Mouse (Mus musculus) CD4-positive, CD25-positive, alpha-beta regulatory T cell, adult 4 months (primary cell): ENCODE measurements around the gene Ascl3. TPM values are rescaled to one million over a fixed set of nuclear protein-coding genes. Genes with fewer than 3 reads are reported as not detected.

Source experiments
- ATAC-seq: one replicate; pipeline ENCODE4 v1.8.0; 2017
- polyA plus RNA-seq, 2 experiments: library from polyadenylated mRNA; unstranded; fragments of 100-300 nt; shearing (Covaris generic); gene quantifications; one replicate each; pipeline ENCODE4 v1.2.1; 2017

Ascl3 gene
- not detected for polyA plus RNA-seq

GRCm38 (mm10) chr7:109731626-109732025 is at the start of gene Ascl3:
Ascl3 (minus strand) TSS chr7:109731726.
- no peak for ATAC-seq

- peak; percentile 54 for ATAC-seq
Measured at GRCm38 (mm10) chr7:109781087-109781469, 49.6 kb upstream of the Ascl3 start.

DNA sequence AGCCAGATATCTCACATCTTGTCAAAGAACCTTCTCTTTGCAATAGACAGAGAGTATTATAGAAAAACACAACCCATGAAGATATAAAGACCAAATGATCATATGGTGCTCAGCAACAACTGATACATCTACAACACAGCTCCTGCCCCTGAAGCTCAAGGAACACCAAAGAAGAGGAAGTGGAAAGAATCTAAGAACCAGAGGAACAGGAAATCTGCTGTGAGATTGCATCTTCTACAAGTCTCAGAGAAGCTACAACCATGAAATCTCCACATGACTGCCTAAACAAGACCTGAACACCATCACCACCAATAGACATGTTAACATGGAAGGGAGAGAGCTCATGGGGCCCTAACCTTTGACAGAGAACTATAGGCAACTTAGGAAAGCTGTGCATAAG is 40.7 kb upstream of the Ascl3 start:
- no peak for ATAC-seq

GRCm38 (mm10) chr7:109768699-109769383 is 37.3 kb upstream of the Ascl3 start:
- no peak for ATAC-seq

DNA sequence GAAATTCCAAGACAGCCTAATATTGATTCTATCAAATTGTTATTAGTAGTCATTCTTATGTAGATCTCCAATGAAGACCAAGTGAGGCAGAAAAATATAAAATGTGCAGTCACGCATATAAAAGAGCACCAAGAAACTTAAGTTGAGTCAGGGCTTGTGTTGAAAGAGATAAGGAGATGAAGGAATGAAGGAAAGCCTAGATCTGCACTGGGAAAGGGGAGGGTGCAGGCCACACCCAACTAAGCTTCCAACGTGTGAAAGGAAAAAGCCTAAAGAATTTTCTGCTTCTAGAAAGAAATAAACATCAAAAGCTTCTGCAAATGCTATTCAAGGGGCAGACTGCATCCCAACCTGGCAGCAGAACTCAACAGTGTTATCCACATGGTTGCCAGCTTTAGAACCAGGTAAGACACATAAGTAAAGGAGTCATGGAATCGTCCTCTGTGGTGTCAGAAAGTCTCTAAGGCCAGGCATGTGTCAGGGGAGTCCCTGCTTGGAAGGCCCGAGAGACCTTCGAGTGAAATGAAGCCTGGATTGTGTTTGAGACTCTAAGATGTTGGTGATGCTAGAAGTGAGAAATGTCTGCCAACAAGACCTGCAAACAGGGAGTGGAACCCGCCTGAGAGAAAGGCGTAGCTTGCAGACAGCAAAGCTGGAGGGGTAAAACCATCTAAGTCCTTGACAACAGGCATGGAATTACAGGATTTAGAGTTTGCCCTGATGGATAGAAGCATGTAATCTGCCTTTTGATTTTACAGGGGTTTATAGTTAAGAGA is 36.2 kb upstream of the Ascl3 start:
- no peak for ATAC-seq

GRCm38 (mm10) chr7:109764009-109764408 is 32.5 kb upstream of the Ascl3 start:
- no peak for ATAC-seq

- no peak for ATAC-seq
Measured at GRCm38 (mm10) chr7:109756291-109756690, 24.8 kb upstream of the Ascl3 start.

DNA sequence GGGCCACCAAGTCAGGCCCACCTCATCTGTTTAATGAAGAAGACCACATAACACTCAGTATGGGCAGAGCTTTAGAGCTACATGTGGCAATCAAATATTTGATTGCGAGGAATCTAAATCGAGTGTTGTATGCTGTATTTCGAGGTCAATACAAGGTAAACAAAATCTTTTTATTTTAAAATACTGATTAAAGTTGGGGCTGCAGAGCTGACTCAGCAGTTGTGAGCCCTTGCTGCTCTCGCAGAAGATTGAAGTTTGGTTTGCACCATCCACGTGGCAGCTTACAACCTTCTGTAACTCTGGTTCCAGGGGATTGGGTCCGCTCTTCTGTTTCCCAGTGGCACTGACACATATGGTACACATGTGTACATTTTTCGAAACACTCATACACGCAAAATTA is 22.5 kb upstream of the Ascl3 start:
- no peak for ATAC-seq

DNA sequence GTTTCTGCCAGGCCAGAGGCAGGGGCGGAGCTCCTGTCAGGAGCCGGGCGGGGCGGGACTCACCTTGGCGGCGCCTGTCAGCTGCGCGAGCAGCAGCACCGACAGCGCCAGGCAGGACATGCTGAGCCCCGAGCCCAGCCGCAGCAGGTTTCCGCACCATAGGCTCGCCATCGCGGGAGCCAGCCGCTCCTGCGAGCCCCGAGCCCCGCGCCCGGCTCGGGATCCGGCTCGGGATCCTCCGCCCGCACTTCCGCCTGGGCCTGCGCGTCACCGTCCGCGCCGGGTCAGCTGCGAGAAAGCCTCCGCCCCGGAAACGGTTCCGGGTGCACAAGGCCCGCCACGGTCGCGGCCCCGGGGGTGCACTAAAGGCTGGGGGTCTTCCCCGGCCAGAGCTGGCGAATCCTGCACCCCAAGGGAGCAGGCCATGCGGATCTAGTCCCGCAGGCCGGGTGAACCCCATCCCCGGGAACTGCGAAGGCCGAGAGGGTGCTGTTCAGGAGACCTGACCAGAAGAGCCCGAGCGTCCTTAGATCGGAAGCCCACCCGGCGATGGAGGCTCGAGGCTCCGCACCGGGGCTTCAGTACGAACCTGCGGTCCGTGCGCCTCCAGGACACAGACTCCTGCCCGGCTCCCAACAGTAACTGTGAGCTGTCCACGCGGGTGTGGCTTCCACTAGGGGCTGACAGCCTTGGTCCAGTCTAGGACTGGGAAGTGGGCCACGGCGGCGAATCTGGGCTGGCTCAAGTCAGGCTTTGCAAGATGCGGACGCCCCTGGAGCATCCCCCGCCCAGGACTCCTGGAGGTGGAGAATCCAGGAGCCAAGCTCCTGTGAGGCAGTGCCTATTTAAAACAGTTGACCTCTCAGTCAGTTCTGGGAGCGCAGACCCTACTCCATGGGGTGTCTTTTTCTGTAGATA is 20.7 kb upstream of the Ascl3 start, which contains the start of gene Tmem9b:
Gene Tmem9b, minus strand, starts transcription at position 868 of the 918 bp plus-strand sequence.
- peak; percentile 91 for ATAC-seq

GRCm38 (mm10) chr7:109751427-109752007 is 20.0 kb upstream of the Ascl3 start:
- peak; percentile 44 for ATAC-seq

DNA sequence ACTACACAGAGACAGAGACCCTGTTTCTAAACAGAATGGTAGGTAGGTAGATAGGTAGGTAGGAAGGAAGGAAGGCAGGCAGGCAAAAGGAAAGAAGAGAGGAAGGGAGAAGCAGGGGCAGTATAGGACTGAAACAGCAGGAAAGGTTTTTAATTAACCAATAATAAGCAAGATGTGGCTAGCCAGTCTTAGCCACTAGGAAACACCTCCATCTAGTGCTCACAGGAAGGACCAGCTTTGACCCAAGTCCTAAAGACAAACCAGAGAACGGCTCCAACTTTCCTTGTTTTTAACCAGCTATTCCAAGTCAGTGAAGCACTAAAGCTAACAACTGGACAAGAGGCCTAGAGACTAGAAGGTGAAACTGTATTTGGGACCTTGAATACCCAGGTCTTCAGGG is 16.2 kb upstream of the Ascl3 start:
- no peak for ATAC-seq

DNA sequence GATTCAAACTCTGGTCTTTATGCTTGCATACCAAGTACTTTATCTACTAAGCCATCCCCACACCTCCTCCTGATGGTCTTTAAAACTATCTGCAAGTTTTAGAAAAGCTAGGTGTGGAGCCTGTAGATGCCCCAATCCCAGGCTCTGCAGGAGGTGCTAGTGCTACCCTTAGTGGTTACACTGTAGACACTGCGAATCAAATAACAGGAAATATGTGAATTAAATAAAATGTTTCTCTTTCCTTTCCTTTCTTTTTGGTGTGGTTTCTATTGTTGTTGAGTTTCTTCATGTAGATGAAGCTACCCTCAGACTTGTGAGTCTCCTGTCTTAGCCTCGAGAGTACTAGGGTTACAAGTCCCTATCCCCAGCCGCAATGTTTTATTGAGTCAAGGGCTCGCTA is 10.2 kb upstream of the Ascl3 start:
- peak; percentile 72 for ATAC-seq

DNA sequence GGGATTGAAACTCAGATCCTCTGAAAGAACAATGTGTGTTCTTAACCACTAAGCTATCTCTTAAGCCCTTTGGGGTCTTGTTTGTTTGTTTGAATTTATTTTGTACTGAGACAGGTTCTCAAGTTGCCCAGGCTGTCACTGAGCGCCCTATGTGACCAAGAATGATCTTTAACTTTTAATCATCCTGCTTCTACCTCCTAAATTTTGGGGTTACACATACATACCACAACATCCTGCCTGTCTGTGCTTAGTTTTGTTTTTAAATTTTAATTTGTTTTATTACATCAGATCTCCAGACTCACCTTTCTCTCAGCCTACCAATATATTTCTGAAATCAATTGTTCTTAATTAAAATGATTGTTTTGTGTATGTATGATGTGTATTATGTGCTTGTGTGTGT is 9.5 kb upstream of the Ascl3 start:
- ATAC-seq, result peak; percentile 73

GRCm38 (mm10) chr7:109739822-109740370 is 8.4 kb upstream of the Ascl3 start:
- no peak for ATAC-seq

DNA sequence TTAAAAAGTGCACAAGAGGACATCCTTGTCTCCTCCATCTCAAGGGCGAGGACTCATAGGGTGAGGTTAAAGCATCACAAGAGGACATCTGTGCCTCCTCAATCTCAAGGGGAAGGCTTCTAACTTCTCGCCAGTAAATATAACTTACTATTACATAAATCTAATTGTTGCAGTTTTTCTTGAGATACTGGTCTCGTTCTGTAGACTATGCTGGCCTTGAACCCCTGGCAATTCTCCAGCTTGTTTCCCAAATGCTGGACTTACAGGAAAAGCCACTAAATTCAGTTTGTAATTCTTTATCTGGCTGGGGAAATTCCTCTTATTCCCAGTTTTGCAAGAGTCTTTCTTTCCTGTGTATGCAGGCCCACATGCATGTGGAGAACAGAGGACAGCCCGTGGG is 3.3 kb upstream of the Ascl3 start:
- ATAC-seq, result no peak

- no peak for ATAC-seq
Measured at GRCm38 (mm10) chr7:109723697-109724096, 7.8 kb downstream of the Ascl3 start, which contains the start of gene BC051019. BC051019 (minus strand) TSS chr7:109723850.

- ATAC-seq, result no peak
Measured at GRCm38 (mm10) chr7:109723114-109723513, 8.4 kb downstream of the Ascl3 start.

DNA sequence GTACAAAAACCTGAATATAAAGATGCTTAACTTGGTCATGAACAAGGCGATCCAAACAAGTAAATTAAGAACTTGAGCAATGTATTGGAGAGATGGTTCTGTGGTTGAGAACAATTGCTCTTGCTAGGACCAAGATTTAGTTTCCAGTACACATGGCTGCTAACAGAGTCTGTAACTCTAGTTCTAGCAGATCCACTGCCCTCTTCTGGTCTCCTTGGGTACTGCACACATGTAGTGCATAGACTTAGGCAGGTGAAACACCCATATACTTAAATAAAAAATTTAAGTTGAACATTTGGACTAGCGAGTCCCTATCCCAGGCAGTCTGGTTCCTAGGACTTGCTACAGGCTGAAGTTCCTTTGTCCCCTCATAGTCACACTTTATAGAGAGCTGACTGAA is 8.9 kb downstream of the Ascl3 start:
- no peak for ATAC-seq

- no peak for ATAC-seq
Measured at GRCm38 (mm10) chr7:109719286-109719685, 12.2 kb downstream of the Ascl3 start.

DNA sequence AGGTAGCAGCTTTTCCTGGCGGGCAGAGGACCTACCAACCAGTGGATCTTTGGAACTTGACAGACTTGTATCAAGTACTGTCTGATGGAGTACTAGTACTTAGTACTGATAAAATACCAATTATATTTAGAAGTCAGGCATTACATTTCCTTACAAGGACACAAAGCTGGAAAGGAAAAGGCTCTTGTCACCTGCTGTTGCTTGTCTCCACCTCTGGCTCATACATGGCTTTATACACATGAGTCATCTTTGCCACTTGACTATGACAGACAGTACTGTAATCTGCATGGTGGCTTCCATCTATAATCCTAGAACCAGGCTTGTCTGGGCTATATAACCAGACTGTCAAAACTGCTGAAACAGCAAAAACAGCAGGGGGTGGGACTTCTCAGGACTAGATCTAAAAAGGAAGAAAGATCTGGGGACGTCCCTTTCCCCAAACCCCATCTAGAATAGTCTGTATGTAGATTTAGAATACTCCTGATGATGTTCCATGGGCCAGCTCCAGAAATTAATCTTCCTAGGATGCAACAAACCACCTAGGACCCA is 18.0 kb downstream of the Ascl3 start:
- ATAC-seq, result no peak

DNA sequence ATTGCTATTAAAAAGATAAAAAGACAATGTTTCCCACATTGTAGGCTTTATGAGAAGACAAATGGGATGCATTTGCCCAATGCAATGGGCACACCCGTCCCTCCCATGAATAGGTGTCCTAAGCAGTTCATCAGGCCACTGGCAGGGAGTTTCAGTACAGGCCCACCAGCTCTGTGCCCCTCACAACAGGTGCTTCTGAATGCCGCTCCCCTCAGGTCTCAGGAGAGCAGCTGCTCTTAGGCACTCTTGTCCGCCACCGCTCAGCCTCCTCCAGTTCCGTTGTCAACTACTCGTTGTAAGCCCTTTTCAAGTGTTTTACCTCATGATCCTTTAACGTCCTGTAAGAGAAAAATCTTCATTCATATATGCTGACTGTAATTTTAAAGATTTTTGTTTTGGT is 19.3 kb downstream of the Ascl3 start:
- ATAC-seq, result no peak

GRCm38 (mm10) chr7:109710069-109710468 is 21.5 kb downstream of the Ascl3 start:
- ATAC-seq, result no peak
